Mouse (Mus musculus) intestine, embryonic 16.5 days (tissue): ENCODE measurements around the gene Bsn. TPM values are rescaled to one million over a fixed set of nuclear protein-coding genes. Genes with fewer than 3 reads are reported as not detected.
A peak's percentile ranks its signal among the peaks of the same experiment; 100 is the strongest.

Source experiments
- ATAC-seq: fragments of 200-750 bp; cut with Nextera tagmentation; 2 replicates; pipeline ENCODE4 v1.8.0; 2017; ENCODE audit warnings: moderate TSS enrichment, moderate library complexity
- H3K27ac ChIP-seq: fragments of 300-500 bp; sonication (generic); 2 replicates; pipeline ENCODE4 v1.5.1; 2014; ENCODE audit warnings: mild to moderate bottlenecking, low read length
- H3K27me3 ChIP-seq: fragments of 300-500 bp; sonication (generic); replicated peaks from 2 replicates; pipeline ENCODE4 v1.6.1; 2014; ENCODE audit warnings: low read length, control low read depth, mixed read lengths; ENCODE audit not compliant: control insufficient read depth, insufficient read depth
- H3K36me3 ChIP-seq: fragments of 300-500 bp; sonication (generic); 2 replicates; pipeline ENCODE4 v1.6.1; 2014; ENCODE audit warnings: low read length, control low read depth; ENCODE audit not compliant: control insufficient read depth, insufficient read depth
- H3K4me1 ChIP-seq: fragments of 300-500 bp; sonication (generic); 2 replicates; pipeline ENCODE4 v1.6.1; 2014; ENCODE audit warnings: low read length, control low read depth, mixed read lengths; ENCODE audit not compliant: control insufficient read depth, insufficient read depth
- H3K4me2 ChIP-seq: fragments of 300-500 bp; sonication (generic); 2 replicates; pipeline ENCODE4 v1.6.1; 2014; ENCODE audit warnings: low read depth, low read length, control low read depth
- H3K4me3 ChIP-seq: fragments of 300-500 bp; sonication (generic); 2 replicates; pipeline ENCODE4 v1.5.1; 2014; ENCODE audit warnings: mild to moderate bottlenecking, low read length
- H3K9ac ChIP-seq: fragments of 300-500 bp; sonication (generic); 2 replicates; pipeline ENCODE4 v1.6.1; 2014; ENCODE audit warnings: low read depth, low read length
- H3K9me3 ChIP-seq: fragments of 300-500 bp; sonication (generic); 2 replicates; pipeline ENCODE4 v1.6.1; 2016; ENCODE audit warnings: low read length, control low read depth; ENCODE audit not compliant: control insufficient read depth
- WGBS: fragments of 180-500 bp; shearing (Covaris S2); extraction: QIAGEN DNeasy Blood & Tissue Kit; methylation state at CpG from one replicate; pipeline ENCODE4 v1.1.7; 2014; 5-methylcytosine and 5-hydroxymethylcytosine counted together
- polyA plus RNA-seq: library from polyadenylated mRNA; unstranded; fragments of >200 nt; fragmentation: Nextera tagmentation; extraction: Ambion mirVana; gene quantifications from 2 replicates; pipeline ENCODE4 v1.2.1, GENCODE M21; 2015

Gene Bsn
- polyA plus RNA-seq, 1 experiment from 2014 or later, result 5.4 TPM

GRCm38 (mm10) chr9:108062142-108062541 lies 128.0 kb downstream of the Bsn start:
- 86% methylated on average over 3 of the region's 3 CpGs for WGBS
- Histone ChIP-seq H3K27ac (no peak overlapping the region), H3K36me3 (peaks cover 5% of the 10 kb centered on the region), H3K4me1 (no peaks in the 10 kb centered on the region), H3K9me3 (no peaks in the 10 kb centered on the region), H3K4me3 (no peak overlapping the region), H3K9ac (no peak overlapping the region), H3K4me2 (no peak overlapping the region), H3K27me3 (no peaks in the 10 kb centered on the region)
- ATAC-seq, result no peak

GRCm38 (mm10) chr9:108058291-108058690 lies 131.9 kb downstream of the Bsn start:
- 92% methylated on average over 9 of the region's 9 CpGs for WGBS
- H3K4me1 ChIP-seq, result peaks cover 8% of the 10 kb centered on the region
- H3K9me3 ChIP-seq, result no peaks in the 10 kb centered on the region
- no peaks in the 10 kb centered on the region for H3K27me3 ChIP-seq
- no peak overlapping the region for H3K4me2 ChIP-seq
- H3K27ac ChIP-seq, result no peak overlapping the region
- peaks cover 16% of the 10 kb centered on the region for H3K36me3 ChIP-seq
- H3K4me3 ChIP-seq, result no peak overlapping the region
- ATAC-seq, result no peak
- no peak overlapping the region for H3K9ac ChIP-seq

- no peak for ATAC-seq
- no peak overlapping the region for H3K4me3 ChIP-seq
- no peak overlapping the region for H3K9ac ChIP-seq
- H3K27ac ChIP-seq, result no peak overlapping the region
- H3K36me3 ChIP-seq, result peaks cover 16% of the 10 kb centered on the region
- H3K4me1 ChIP-seq, result peaks cover 16% of the 10 kb centered on the region
- no peaks in the 10 kb centered on the region for H3K27me3 ChIP-seq
- 94% methylated on average over 5 of the region's 5 CpGs for WGBS
- no peaks in the 10 kb centered on the region for H3K9me3 ChIP-seq
- H3K4me2 ChIP-seq, result no peak overlapping the region
Observed at GRCm38 (mm10) chr9:108057262-108057562, 133.0 kb downstream of the Bsn start.

- H3K36me3 ChIP-seq, result peaks cover 20% of the 10 kb centered on the region
- no peak overlapping the region for H3K4me2 ChIP-seq
- no peak overlapping the region for H3K27ac ChIP-seq
- H3K9me3 ChIP-seq, result no peaks in the 10 kb centered on the region
- no peak overlapping the region for H3K9ac ChIP-seq
- ATAC-seq, result no peak
- whole genome bisulfite sequencing, result 81% methylated on average over 28 of the region's 28 CpGs
- H3K27me3 ChIP-seq, result no peaks in the 10 kb centered on the region
- no peak overlapping the region for H3K4me3 ChIP-seq
- H3K4me1 ChIP-seq, result peaks cover 19% of the 10 kb centered on the region
Observed at GRCm38 (mm10) chr9:108056361-108057261, 133.6 kb downstream of the Bsn start.

- peaks cover 23% of the 10 kb centered on the region for H3K4me1 ChIP-seq
- ATAC-seq, result no peak
- no peaks in the 10 kb centered on the region for H3K9me3 ChIP-seq
- no peak overlapping the region for H3K4me3 ChIP-seq
- WGBS, result 85% methylated on average over 6 of the region's 6 CpGs
- no peak overlapping the region for H3K27ac ChIP-seq
- H3K36me3 ChIP-seq, result peaks cover 28% of the 10 kb centered on the region
- H3K27me3 ChIP-seq, result no peaks in the 10 kb centered on the region
- H3K4me2 ChIP-seq, result no peak overlapping the region
- no peak overlapping the region for H3K9ac ChIP-seq
Observed at GRCm38 (mm10) chr9:108055661-108056237, 134.4 kb downstream of the Bsn start.

- 77% methylated on average over 1 of the region's 1 CpGs for WGBS
- H3K4me3 ChIP-seq, result no peak overlapping the region
- peaks cover 34% of the 10 kb centered on the region for H3K36me3 ChIP-seq
Observed at GRCm38 (mm10) chr9:108055061-108055460, 135.1 kb downstream of the Bsn start.

GRCm38 (mm10) chr9:108054331-108055040 lies 135.7 kb downstream of the Bsn start:
- Histone ChIP-seq H3K27me3 (no peaks in the 10 kb centered on the region), H3K9ac (peak overlapping the region; percentile 31; the same call in 1 of the 2 replicates), H3K36me3 (peaks cover 34% of the 10 kb centered on the region), H3K9me3 (no peaks in the 10 kb centered on the region), H3K4me2 (no peak overlapping the region), H3K4me3 (no peak overlapping the region), H3K4me1 (peaks cover 31% of the 10 kb centered on the region), H3K27ac (peak overlapping the region; percentile 16; the same call in 1 of the 2 replicates)
- WGBS, result 89% methylated on average over 22 of the region's 22 CpGs
- no peak for ATAC-seq

More at GRCm38 (mm10) chr9:108055061-108055460, 135.1 kb downstream of the Bsn start:
- H3K4me1 ChIP-seq, result peaks cover 28% of the 10 kb centered on the region
- no peaks in the 10 kb centered on the region for H3K9me3 ChIP-seq
- no peak overlapping the region for H3K27ac ChIP-seq
- H3K4me2 ChIP-seq, result no peak overlapping the region
- ATAC-seq, result no peak
- H3K27me3 ChIP-seq, result no peaks in the 10 kb centered on the region
- no peak overlapping the region for H3K9ac ChIP-seq

GRCm38 (mm10) chr9:108053665-108054225 lies 136.4 kb downstream of the Bsn start:
- Histone ChIP-seq H3K27ac (peak overlapping the region; percentile 70), H3K27me3 (no peaks in the 10 kb centered on the region), H3K4me3 (no peak overlapping the region), H3K9ac (peak overlapping the region; percentile 63), H3K9me3 (no peaks in the 10 kb centered on the region), H3K36me3 (peaks cover 28% of the 10 kb centered on the region), H3K4me2 (no peak overlapping the region), H3K4me1 (peaks cover 31% of the 10 kb centered on the region)
- 83% methylated on average over 15 of the region's 15 CpGs for WGBS
- no peak for ATAC-seq
